Mouse (Mus musculus) gastrocnemius, postnatal 14 days (tissue): ENCODE data around the gene Klf4. TPM values are rescaled to one million over a fixed set of nuclear protein-coding genes. Genes with fewer than 3 reads are reported as not detected.
A peak's percentile ranks its signal among the peaks of the same experiment; 100 is the strongest.

Experiments used
- DNase-seq: peaks from one replicate; pipeline ENCODE4 v3.0.0; 2021; ENCODE audit warnings: mixed read lengths
- intact Hi-C: fragments of 180-260 bp; cut with DNase I; formaldehyde crosslinking; loops from one replicate; pipeline ENCODE4 v1.15.1; 2025; ENCODE audit warnings: low total_unique reads
- long read RNA-seq, 2 experiments: library from polyadenylated mRNA; stranded (forward); transcript quantifications; one replicate each; pipeline ENCODE4 v2.0.0; 2021
- total RNA-seq, 2 experiments: library from RNA; stranded (reverse); gene quantifications; 2 replicates each; pipeline ENCODE4 v1.2.3; 2021

The Klf4 gene
- total RNA-seq = 10 to 100 TPM; 14.0 to 17.3 TPM
- long read RNA-seq, experiment 1, transcript Klf4-201 (5 exons, 3,029 nt) = major isoform, 9 of 14 reads
- long read RNA-seq, experiment 1, partial matches to known transcripts = 3 of 14 reads
- long read RNA-seq, experiment 1, other reads (novel, unspliced or antisense) = 2 of 14 reads
- long read RNA-seq, experiment 2, transcript Klf4-201 (5 exons, 3,029 nt) = major isoform, 17 of 25 reads
- long read RNA-seq, experiment 2, partial matches to known transcripts = 4 of 25 reads
- long read RNA-seq, experiment 2, other reads (novel, unspliced or antisense) = 4 of 25 reads

- DNase-seq = peak; percentile 95
- intact Hi-C loops = loop anchor here (5.0 kb wide), 1 partner anchor 120 kb away; no protein-coding TSS in a partner anchor
Measured at GRCm38 (mm10) chr4:55532407-55533195, at the start of gene Klf4. TSS of gene Klf4 (minus strand) at chr4:55532466.

GRCm38 (mm10) chr4:55571432-55571831 lies 39.2 kb upstream of the Klf4 start:
- intact Hi-C loops = no loop called here
- no peak for DNase-seq

DNA sequence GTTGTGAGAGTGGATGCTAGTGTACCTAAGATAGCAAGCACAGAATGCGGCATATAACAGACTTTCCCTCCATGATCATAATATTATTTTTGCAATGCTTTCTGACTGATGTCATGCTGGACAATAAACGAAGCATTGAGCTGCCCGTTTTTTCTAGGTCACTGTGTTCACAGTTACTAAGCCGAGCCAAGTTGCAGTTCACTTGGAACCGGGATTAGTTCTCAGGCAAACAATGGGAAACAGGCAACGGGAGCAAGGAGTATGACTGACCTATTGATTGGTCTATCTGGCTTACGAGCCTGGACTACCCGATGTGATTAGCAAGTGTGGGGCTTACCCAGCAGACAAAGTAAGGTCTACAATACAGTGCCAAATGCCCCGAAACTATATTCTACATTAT lies 35.7 kb upstream of the Klf4 start:
- intact Hi-C loops = no loop called here
- DNase-seq = peak; percentile 28

GRCm38 (mm10) chr4:55567575-55567974 lies 35.3 kb upstream of the Klf4 start:
- intact Hi-C loops = no loop called here
- no peak for DNase-seq

DNA sequence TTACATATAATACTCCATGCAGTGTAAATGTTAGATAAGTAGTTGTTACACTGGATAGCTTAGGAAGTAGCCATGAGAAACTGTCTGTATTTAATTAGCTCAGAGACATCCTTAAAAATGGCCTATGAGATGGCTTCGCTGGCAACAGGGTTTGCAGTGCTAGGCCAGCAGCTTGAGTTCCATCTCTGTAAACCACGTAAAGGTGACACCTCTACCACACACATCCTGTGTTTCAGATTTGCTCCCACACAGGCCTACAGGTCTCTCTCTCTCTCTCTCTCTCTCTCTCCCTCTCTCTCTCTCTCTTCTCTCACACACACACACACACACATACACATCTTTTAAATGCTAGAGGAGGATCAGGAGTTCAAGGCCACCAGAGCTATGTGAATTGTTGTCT lies 32.1 kb upstream of the Klf4 start:
- intact Hi-C loops = no loop called here
- no peak for DNase-seq

DNA sequence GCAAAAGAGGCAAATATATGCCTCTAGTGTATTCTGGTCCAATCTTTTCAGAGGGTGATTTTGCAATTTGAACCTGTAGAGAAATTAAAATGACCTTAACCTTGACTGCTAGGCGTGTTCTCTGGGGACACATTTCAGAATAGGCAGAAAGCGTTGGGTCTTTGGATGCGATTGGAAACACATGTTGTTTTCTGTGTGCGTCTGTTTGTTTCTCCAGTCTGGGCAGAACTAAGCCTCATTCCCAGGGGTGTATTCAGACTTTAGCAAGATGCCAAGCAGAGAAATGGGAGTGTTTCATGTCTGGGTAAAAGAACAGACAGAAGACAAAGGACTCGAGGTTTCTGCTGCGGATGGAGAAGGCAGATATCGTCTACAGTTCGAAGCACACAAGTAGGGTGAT lies 30.8 kb upstream of the Klf4 start:
- intact Hi-C loops = no loop called here
- DNase-seq = peak; percentile 10

- DNase-seq = no peak
- intact Hi-C loops = no loop called here
Measured at GRCm38 (mm10) chr4:55562062-55562461, 29.8 kb upstream of the Klf4 start.

DNA sequence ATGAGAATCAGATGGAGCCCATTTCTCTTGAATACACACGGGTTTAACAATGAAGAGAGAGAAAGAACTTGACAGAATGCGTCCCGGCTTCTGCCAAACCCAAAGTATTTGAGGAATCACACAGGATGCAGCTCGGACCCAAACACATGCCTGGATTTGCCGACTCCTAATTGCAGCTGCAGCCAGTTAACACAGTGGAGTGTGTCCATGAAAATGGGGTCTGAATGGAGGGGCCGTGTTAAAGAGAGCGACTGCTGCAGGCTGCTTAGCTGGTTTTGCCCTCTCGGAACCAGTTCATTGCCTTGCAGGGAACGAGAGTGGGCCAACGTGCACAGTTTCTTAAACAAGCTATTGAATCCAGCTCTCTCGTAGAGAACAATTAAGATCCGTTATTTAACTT lies 14.6 kb upstream of the Klf4 start:
- intact Hi-C loops = no loop called here
- DNase-seq = no peak

DNA sequence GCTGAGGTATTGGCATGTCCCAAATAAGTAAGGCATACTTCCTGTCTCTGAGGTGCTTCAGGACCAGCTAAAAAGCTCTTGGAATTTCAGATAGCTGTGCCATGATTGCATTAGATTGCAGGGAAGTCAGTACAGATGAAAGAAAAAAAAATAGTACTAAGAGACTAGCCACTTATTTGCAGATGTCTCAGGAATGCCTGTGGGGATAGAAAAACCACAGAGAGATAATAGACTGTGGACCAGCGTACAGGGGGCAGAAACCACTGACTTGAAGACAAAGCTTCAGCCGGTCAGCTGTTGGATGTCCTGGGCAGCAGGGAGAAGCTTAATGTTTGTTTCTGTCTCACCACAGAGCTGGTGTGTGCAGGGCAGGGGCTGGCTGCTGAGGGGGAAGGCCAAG lies 10.5 kb upstream of the Klf4 start:
- DNase-seq = no peak
- intact Hi-C loops = no loop called here

- intact Hi-C loops = no loop called here
- no peak for DNase-seq
Measured at GRCm38 (mm10) chr4:55541654-55542053, 9.4 kb upstream of the Klf4 start.

DNA sequence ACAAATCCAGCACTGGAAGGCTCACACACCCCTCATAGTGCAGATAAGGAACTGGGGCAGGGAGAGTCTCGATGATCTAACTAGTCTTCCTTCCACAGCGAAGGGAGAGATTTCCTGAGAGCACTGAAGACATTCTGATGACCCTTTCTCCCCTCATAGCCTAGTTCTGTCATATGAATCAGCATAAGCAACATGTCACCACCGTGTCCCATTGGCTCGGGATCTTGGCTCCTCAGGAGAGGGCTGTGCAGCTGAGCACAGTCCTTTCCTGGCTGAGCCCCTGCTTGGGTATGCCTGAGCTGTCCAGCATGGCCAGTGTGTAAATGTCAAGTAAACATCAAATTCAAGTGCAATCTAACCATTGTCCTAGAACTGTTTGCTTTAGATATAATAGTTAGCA lies 9.0 kb upstream of the Klf4 start:
- no peak for DNase-seq
- intact Hi-C loops = no loop called here

DNA sequence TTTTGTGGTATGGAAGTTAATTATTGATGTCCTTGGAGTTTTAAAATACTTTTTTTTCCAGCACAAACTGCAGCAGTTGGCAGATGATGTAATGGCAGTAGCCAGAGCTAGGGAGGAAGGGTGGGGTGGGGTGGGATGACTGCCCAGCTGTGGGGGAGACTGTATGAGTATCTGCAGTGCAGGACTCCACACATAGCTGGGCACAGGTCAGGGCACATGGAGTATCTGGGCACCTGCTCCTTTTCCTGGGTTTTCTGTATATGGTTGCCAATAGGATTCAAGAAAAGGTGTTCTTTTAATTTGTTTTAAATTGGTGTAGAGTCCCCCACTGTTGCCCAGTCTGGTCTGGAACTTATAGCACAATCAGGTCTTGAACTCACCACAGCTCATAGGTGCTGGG lies 2.7 kb upstream of the Klf4 start:
- intact Hi-C loops = no loop called here
- DNase-seq = no peak

DNA sequence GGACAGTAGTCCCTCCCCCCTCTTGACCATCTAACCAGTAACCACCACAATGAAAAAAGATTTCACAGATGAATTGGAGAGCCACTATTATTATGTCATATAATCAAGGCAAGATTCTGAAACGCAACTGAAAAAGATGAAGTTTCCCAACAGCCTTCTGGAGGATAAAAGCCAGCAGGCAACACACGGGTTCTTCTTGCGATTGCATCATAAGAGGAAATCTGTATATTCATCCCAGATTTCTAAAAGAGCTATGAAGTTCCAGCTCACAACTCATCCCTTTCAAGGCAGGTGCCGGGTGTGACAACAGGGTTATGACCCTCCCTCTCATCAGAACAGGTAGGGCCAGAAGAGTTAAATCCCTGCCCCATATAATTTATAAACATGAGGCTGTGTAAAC lies 2.2 kb upstream of the Klf4 start:
- intact Hi-C loops = loop anchor here (5.0 kb wide), 1 partner anchor 118 kb away; no protein-coding TSS in a partner anchor
- DNase-seq = no peak

DNA sequence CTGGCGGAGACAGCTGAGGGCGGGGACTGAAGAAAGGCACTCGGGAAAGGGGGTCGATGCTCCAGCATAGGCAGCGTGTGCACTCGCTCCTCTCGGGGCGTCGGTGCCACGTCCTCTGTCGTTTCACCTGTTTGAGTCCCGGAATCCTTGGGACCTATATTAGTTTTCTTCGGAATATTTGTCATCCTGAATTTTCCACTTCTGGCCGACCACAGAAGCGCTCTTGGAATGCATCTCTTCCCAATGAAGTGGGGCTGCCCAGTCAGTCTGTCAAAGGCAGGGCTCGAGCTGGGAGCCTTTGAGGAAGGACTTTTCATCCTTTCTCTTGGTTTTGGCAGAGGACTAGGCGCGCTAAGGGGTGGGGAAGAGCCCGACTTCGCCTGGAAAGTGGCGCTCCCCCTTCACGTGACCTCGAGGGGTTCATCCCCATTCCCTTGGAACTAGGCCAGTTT lies 1.6 kb upstream of the Klf4 start:
- intact Hi-C loops = loop anchor here (5.0 kb wide), 1 partner anchor 118 kb away; no protein-coding TSS in a partner anchor
- peak; percentile 16 for DNase-seq

DNA sequence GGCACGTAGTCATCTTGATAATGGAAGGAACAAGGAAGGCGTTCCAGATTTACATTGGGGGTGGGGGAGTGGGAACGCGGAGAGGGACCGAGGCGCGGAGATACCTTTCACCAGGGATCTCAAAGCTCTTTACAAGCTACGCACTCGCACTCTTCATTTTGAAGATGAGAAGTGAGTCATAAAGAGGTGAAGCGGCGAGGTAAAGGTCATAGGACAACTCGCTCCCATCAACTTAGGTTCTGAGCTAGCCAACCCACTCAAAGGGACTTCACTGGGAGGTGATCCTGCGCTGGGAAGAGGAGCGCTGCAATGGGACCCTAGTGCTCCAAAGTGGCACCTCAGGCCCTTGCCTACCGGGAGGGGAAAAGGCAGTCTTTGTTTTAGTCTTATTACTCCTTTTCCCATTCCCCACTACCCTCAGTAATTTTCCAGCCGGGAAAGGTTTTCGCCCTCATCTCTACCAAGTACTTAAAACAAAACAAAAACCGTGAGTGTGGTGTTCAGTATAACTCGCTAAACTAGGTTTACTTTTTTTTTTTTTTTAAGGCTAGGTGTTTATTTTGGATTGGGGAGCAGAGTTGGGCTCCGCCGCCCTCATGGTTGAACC lies 1.0 kb upstream of the Klf4 start:
- no peak for DNase-seq
- intact Hi-C loops = loop anchor here (5.0 kb wide), 1 partner anchor 119 kb away; no protein-coding TSS in a partner anchor

- intact Hi-C loops = loop anchor here (5.0 kb wide), 1 partner anchor 120 kb away; no protein-coding TSS in a partner anchor
Measured at GRCm38 (mm10) chr4:55531856-55532406, 335 bp downstream of the Klf4 start.

DNA sequence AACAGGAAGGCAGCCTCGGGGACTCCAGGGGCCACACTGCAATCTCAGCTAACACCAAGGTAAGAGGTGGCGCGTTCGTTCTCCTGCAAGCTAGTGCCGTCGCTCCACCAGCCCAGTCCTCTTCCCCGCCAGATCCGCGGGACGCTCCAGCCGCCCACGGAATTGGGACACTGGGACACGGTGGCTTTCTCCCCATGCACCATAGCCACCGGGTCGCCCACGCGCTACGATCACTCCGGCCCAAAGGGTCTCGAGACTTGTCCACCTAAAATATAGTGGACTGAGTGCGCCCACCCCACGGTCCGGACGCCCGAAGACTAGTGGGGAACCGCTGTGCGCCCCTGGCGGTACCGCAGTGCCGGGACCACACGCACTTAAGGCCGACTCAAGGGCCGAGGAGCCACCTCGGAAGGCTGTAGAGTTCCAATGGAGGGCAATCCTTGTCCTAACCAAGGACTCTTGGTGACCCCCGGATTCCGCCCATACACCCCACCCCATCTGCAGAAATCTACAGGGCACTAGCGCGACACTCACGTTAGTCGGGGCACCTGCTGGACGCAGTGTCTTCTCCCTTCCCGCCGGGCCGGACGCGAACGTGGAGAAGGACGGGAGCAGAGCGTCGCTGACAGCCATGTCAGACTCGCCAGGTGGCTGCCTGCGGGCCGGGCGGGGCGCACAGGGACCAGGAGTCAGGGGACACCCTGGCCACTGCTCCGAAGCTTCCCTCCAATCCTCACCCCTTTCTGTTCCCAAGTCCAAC lies 990 bp downstream of the Klf4 start:
- DNase-seq = peak; percentile 55
- intact Hi-C loops = loop anchor here (5.0 kb wide), 1 partner anchor 121 kb away; no protein-coding TSS in a partner anchor

More at GRCm38 (mm10) chr4:55531856-55532406, 335 bp downstream of the Klf4 start:
- no peak for DNase-seq

DNA sequence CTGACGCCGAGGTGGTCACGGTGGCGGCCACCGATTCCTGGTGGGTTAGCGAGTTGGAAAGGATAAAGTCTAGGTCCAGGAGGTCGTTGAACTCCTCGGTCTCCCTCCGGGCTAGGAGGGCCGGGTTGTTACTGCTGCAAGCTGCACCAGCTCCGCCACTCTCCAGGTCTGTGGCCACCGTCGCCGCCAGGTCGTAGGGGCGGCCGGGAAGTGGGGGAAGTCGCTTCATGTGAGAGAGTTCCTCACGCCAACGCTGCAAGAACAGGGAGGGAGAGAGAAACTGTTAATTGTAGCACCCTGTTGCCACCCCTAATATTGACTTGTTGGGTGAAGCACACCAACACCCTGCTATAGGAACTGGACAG lies 1.6 kb downstream of the Klf4 start:
- intact Hi-C loops = loop anchor here (5.0 kb wide), 1 partner anchor 122 kb away; no protein-coding TSS in a partner anchor
- no peak for DNase-seq

- intact Hi-C loops = loop anchor here (5.0 kb wide), 1 partner anchor 122 kb away; no protein-coding TSS in a partner anchor
- DNase-seq = peak; percentile 77
Measured at GRCm38 (mm10) chr4:55530236-55530635, 2.0 kb downstream of the Klf4 start.
